Mouse (Mus musculus) ES-E14 (cell line): ENCODE measurements at regions not wholly inside any gene's neighbourhood (a gene's known extent, or its start where the extent isn't known, plus 50 kb on each side); places are given as distances from the start of the nearest gene placed in this dataset.

Source experiments
- CHD2 ChIP-seq: IDR thresholded peaks from 2 replicates; pipeline ENCODE4 v1.6.1; 2014; ENCODE audit warnings: mild to moderate bottlenecking, low read depth, low read length, inconsistent platforms
- HCFC1 ChIP-seq: IDR thresholded peaks from 2 replicates; pipeline ENCODE4 v1.6.1; 2012; ENCODE audit warnings: low read length, inconsistent platforms, borderline replicate concordance; ENCODE audit not compliant: insufficient read depth
- MAFK ChIP-seq: IDR thresholded peaks from 2 replicates; pipeline ENCODE4 v1.6.1; 2014; ENCODE audit warnings: mild to moderate bottlenecking, low read depth, low read length, inconsistent platforms; ENCODE audit not compliant: insufficient read depth
- ZC3H11A ChIP-seq: IDR thresholded peaks from 2 replicates; pipeline ENCODE4 v1.6.1; 2012; ENCODE audit warnings: low read depth, mild to moderate bottlenecking, inconsistent platforms, low read length, borderline replicate concordance
- ZNF384 ChIP-seq: IDR thresholded peaks from 2 replicates; pipeline ENCODE4 v1.6.1; 2012; ENCODE audit warnings: low read depth, low read length, inconsistent platforms

GRCm38 (mm10) chr3:49686182-49686895 is 70.8 kb downstream of the Pcdh18 start:
- TF ChIP-seq ZC3H11A (no peak), ZNF384 (no peak), MAFK (no peak), CHD2 (no peak), HCFC1 (no peak)
